Mouse (Mus musculus): ENCODE results near the gene 4931409K22Rik.

GRCm38 (mm10) chr5:24593230-24593629 lies 36.6 kb upstream of the 4931409K22Rik start:
- TF ChIP-seq CTCF (IDR thresholded peaks at IDR 0.05) (no peak), EP300 (IDR thresholded peaks at IDR 0.05) (no peak)

Data from lung, postnatal 0 days (tissue).